Mouse (Mus musculus) left cerebral cortex, postnatal 14 days (tissue): ENCODE results near the gene Dnah17. TPM values are rescaled to one million over a fixed set of nuclear protein-coding genes. Genes with fewer than 3 reads are reported as not detected.

Experiments
- DNase-seq, 2 experiments: peaks; one replicate each; pipeline ENCODE4 v3.0.0; 2021 to 2022; ENCODE audit warnings: low spot score in 2 of 2, mixed read lengths in 1 of 2
- intact Hi-C: fragments of 180-260 bp; cut with DNase I; formaldehyde crosslinking; loops from one replicate; pipeline ENCODE4 v1.15.1; 2025
- total RNA-seq, 2 experiments: library from RNA; stranded (reverse); gene quantifications; 2 replicates each; pipeline ENCODE4 v1.2.3; 2021

Dnah17 gene
- total RNA-seq, 2 experiments from 2014 or later: 0.08 to 0.33 TPM

DNA sequence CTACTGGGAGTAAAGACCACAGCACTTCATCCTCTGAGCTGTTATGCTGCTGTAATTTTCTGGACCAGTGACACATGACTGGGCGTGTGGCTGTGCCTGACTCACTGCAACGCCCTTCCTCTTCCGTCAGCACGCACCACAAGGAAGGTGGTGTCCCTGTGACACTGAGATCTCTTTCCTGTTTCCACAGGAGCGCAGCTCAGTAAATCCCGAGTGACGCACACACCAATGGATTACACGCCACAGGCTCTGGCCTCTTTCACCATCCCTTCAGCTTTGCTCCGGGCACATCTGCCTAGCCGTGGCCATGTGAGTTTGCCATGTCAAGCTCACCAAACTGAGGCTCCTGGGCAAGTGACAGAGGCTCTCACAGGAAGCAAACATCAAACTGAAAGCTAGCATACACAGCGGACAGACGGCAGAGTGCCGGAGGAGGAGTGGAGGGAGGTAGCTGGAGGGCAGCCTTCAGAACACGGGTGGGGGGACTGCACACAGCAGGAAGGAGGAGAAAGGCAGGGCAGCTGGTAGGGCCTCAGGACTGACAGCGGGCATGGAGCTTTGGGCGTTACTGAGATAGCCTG is 15.4 kb upstream of the Dnah17 start:
- intact Hi-C loops: no loop called here

DNA sequence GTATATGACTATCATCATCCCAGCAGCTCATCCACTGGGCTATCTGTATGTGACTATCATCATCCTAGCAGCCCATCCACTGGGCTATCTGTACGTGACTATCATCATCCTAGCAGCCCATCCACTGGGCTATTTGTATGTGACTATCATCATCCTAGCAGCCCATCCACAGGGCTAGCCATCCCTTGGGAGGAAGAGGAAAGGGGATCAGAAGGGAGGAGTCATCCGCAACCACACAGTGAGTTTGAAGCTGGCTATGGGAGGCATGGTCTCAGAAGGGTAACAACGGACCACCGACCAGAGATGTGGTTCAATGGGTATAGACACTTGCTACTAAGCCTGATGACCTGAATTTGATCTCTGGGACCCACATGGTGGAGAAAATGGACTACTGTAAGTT is 14.7 kb upstream of the Dnah17 start:
- no peak for DNase-seq

More for the DNA sequence above, 15.4 kb upstream of the Dnah17 start:
- DNase-seq: no peak

DNA sequence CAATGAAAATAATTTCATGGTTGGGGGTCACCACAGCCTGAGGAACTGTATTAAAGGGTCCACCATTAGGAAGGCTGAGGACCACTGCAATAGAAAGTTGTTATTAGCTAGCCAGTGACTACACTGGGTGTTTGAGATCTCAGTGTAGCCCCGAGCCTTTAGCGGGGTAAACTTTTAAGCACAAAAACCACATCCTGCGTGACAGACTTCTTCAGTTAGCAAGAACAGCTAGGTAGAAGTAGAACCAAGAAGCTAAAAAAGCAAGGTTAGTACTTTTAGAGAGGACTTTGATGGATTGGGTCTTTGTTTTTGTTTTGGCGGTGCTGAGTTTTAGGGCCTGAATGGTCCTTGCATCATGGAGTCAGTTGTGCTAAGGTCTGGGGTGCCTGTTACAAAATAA is 13.3 kb upstream of the Dnah17 start:
- DNase-seq: no peak
- intact Hi-C loops: no loop called here

More for the DNA sequence above, 14.7 kb upstream of the Dnah17 start:
- intact Hi-C loops: no loop called here

DNA sequence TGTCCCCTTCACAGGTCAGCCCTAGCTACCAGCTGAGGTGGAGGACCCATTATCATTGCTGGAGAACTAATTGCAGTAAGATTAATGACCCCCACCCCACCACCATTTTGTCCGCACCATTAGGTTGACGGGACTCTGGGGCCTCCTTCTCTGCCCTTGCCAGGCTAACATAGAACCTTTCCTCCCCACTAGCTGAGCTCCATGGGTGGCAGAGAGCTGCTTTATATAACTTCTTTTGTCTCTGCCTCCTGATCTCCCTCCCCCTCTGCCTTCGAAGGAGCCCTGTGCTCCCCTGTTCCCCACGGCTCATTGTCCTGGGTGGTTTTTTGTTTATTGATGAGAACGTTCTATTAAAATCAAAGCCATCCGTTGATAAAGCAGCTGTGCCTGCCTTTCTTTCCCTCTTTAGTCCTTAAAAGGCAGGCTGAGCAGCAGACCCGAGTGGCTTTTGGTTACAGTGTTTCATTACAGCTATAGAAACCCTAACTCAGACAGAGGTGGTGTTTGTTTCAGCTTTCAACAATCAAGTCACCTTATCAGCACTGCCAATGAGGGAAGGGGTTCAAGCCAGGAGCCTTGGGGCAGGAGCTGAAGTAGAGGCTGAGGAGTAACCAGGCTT is 12.2 kb upstream of the Dnah17 start:
- intact Hi-C loops: no loop called here

DNA sequence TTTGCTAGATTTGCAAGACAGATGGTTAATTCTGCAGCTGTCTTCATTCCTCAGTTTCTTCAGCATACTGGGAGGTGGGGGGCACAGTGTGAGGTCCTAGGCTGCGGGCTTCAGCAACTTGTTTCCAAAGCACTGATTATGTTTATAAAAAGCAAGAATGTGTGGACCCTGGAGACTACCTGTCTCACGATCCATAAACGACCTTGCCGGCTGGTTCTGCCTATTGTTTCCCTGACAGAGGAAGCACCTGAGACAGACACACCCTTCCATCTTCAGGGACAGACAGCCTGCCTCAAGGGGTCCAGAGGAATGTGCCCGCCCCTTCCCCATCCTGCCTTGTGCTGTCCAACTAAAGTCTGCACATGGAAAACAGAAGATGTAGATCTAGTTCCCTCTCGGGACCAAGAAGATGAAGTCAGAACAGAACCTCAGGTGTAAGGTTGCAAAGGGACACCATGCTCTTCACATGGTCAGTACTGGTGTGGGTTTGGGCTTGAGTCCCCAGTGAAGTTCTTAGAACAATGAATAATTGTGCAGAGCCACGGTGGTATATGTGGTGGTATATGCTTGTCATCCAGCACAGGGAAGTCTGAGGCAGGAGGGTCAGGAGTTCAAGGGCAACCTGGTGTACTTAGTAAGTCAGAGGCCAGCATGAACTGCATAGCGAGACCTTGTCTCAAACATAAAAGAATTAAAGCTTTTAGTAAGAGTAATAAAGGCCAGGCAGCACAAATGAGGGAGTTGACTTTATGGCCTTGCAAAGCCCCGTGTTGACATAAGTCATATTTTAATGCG is 10.5 kb upstream of the Dnah17 start:
- no peak for DNase-seq
- intact Hi-C loops: no loop called here

More for the DNA sequence above, 12.2 kb upstream of the Dnah17 start:
- no peak for DNase-seq

DNA sequence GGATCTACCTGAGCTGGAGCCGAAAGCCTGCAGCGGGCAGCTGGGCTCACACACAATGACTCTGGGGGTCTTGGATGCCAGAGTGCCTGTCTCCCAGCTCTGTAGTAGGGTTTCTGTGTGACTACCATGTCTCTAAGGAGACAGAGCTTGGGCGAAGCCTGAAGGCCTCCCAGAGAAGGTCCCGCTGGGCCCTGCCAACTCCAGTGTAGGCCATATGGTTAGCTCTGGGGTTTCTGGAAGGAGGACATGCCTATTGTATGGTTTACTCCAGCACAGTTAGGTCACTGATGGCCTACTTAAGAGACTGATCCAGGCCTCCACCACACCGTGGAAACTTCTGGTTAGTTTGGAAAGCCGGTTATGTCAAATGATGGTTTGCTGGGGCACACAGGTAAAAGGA is 7.9 kb upstream of the Dnah17 start:
- intact Hi-C loops: no loop called here
- no peak for DNase-seq

DNA sequence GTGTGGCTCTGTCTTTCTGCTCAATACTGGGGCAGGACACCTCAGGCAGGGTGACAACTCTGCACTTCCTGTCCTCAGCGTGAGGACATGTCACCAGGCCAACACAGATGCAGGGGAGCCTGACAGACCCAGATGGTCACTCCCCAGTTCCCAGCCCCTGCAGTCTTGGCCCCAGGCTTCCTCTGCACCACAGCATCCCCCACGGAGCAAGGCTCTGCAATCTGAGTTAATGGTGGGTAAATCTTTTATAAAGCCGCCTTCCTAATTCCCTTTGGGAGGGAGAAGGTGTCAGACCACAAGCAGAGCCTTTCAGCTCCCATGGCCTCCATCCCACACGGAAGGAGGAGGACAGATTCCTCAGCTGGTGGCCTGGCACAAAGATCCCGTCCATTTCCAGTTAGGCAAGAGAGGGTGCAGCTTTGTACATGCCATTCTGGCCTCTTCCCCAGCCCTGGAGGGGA is 5.8 kb upstream of the Dnah17 start:
- intact Hi-C loops: no loop called here
- no peak for DNase-seq

DNA sequence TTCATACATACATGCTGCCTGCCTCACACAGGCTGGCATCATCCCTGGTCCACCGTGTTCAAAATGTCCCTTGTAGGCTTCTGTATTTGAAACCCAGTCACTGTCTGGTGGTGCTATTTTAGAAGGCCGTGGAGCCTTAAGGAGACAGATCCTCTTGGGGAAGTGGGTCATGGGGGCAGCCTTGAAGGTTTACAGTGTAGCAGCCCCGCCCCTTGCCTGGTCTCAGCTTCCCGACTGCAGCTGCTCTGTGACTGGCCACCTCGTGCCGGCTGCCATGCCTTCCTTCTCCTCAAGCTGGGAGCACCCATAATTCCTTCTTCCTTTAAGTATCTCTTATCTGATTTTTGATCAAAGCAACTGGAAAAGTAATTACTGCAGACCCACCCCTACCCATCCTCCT is 4.8 kb upstream of the Dnah17 start:
- intact Hi-C loops: no loop called here
- DNase-seq: no peak

DNA sequence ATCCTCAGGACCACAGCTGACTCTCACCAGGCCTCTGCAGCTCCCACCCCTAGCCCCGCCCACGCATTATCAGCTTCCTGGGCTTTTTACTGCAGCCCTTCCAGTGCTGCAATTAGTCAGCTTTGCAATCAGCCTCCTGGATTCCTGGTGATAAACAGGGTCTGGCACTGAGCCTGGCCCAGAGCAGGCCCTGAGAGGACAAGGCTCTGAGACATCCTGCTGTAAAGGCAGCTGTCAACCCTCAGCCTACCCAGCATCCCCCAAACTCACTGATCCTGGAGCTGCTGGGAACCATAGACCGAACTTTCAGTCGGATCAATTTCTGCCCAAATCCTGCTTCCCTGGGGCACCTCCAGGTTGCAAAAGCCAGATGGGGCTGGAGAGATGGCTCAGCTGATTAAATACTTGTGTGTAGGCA is 3.3 kb upstream of the Dnah17 start:
- DNase-seq: peak in 1 of 2 experiments; percentile 30
- intact Hi-C loops: no loop called here

DNA sequence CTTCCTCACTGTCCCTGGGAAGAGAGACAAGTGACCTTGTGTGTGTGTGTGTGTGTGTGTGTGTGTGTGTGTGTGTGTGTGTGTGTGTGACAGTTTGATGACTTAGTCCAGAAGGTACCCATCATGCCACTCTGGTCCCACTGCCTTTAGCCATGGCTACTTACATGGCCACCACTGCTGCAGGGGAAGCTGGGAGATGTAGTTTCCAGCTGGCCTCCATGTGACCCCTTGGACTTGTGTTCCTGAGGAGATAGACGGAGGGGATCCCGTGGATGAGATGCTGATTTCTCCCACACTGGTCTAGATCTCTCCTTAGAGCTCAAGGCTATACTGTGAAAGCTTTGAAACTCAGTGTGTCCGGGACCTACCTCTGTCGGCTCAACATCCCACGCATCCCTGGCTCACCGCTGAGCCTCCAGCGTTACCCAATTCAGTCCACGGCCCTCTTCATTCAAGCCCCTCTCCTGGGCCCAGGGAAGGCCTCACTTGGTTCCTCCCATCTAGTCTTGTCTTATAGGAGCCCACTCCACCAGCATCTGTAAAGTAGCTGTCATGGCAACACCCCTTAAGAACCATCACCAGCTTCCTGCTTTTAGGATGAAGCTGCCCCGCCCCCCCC is 2.8 kb upstream of the Dnah17 start:
- DNase-seq: peak in 1 of 2 experiments; percentile 58
- intact Hi-C loops: no loop called here

DNA sequence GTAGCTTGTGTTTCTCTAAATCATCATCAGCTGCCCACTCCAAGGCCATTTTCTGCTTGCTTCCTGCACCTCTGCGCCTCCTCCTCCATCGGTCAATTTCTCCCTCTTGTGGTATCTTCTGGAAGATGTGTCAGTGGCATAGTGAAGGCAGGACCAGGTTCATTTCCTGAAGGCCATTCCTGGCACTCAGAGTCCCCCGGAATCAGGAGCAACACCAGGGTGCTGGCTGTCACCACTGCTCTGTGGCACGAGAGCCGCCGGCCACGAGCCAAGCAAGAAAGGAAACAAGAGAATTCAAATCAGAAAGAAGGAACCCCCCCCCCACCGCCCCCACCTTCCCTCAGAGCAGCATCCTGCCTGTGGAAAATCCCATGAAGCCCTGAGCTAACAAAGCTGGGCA is 1.7 kb upstream of the Dnah17 start:
- intact Hi-C loops: no loop called here

DNA sequence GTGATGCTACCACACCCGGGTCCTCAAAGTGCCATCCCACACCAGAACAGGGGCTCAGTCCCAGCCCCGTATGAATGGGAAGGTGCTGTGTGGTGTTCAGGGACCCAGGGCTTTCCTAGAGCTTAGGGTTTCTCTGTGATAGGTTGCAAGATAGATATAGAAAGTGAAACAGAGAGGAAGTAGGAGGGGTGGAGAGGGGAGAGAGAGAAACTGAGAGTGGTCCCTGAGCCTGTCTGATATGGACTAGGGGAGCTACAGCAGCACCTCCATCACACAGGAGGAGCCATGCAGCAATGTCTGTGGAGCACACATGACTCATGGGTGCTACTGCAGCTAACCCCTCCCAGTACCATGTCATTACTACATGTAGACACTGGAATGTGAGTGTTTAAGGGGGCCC is 622 bp downstream of the Dnah17 start:
- no peak for DNase-seq
- intact Hi-C loops: no loop called here

More for the DNA sequence above, 1.7 kb upstream of the Dnah17 start:
- DNase-seq: no peak

DNA sequence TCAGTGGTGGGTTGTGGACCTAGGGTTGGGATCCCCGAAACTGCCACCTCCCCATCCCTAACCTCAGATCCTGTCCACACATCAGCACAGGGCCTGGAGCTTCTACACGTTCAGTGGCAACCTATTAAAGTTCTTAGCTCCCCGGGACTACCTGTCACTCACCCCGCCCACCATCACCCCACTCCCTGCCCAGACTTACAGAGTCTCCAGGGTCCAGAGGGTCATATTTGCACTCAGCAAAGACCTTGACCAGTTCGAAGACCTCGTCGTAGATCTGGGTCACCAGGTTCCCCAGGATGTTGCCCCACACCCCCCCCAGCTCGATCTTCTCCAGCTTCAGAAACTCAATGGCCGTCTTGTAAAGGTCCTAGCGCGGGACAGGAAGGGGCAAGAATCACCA is 8.8 kb downstream of the Dnah17 start:
- intact Hi-C loops: no loop called here
- no peak for DNase-seq

DNA sequence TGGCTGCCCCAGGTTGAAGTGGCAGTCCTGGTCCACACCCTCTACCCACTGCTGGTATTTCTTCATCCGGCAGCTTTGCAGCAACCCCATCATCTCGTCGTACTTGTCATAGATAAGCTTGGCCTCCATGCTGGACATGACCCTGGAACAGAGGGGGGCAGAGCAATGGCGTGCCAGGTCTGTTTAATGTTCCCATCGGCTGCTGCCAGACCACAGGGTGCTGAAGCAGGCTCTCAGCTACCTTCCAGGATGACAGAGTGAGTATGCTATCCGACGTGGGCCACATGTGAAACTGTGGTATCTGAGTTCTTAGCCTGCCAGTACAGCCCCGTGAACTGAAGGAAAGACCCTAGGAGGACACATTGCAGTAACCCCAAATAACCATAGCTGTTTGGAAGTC is 11.7 kb downstream of the Dnah17 start:
- intact Hi-C loops: no loop called here
- DNase-seq: no peak

DNA sequence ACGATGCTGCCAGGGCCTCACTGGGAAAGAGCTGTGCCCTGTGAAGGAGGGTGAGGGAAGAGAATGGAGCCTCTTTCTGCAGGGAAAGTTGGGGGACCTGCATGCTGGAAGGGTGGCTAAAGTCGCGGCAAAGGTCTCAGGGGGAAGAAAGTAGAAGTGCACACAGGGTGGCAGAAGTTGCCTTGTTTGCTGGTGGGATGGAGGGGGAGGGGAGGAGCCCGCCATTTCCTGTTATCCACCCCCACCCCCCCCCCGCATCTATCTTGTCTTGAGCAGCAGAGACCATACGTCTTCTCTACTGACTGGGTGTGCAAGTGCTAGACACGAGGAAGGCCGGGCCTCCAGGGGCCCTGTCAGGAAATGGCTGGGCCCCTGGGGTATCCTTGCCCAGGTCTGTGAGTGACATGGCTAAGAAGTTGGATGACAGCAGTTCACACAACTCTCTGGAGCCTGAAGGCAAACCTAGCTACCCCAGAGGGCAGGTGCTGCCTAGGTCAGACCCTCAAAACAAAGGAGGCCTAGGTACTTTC is 15.8 kb downstream of the Dnah17 start:
- DNase-seq: no peak
- intact Hi-C loops: no loop called here

DNA sequence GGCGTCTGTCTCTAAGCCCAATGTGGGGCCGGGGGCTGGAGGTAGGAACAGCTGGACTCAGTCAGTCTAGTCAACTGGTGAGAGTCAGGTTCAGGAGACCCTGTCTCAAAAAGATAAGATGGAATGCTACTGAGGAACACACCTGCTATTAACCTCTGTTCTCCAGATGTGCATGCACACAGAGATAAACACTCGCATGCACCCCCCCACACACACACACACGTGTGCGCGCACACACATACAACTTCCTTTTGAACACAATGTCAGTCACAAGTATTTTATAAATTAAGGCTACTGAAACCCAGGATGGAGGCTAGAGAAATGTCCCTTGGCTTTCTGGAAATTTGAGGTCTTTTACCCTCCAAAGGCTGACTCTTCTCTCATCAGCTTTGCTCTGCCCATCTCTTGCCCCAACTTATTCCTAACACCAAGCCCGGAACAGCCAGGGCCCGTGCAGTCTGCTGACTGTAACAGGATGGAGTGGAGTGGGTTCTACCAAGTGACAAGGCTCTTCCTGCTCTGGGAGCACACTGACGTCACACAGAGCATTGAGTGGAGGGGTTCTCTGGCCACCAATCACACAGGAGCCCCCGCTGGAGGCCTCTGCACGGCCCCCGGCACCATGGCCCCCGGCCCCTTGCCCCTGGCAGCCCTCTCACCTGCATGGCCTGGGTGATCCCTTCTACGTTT is 16.8 kb downstream of the Dnah17 start:
- intact Hi-C loops: no loop called here
- DNase-seq: no peak

DNA sequence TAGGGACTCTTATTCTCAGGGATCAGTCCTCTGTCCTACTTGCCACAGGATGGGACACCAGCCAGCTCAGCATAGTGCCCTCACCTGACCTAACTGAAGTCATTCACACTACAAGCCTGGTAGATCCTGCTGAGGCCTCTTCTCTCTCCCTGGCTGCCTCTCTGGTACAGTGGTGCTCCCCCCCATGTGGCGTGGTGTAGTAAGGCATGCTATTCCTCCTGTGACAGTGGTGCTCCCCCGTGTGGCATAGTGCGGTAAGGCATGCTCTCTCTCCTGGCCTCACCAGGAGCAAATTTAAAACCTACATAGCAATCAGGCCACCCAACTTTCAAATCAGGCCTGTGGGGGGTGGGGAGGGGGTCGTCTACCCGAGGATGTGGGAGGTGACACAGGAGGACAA is 26.4 kb downstream of the Dnah17 start:
- DNase-seq: peak; percentile 85 to 90
- intact Hi-C loops: loop anchor here (5.0 kb wide), 1 partner anchor 118 kb away; no protein-coding TSS in a partner anchor

DNA sequence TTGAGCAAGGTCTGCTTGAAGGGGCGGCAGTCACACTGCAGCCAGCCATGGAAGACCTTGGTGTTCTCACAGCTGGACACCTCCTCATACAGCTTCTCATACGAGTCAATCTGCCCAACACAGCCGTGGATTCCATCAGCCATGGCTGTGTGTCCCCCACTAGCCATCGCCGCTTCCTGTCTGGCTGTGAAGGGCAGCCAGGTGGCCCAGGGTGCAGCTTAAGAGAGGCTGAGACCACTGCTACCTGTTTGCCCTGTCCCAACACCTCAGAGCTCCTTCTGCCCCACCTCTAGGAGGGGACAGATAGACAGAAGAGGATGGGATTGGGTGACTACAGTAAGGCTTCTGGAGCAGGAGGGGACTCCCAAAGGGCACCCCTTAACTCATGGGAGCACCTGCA is 27.1 kb downstream of the Dnah17 start:
- intact Hi-C loops: loop anchor here (2.0 to 5.0 kb wide), 2 partner anchors 119 to 233 kb away; no protein-coding TSS in a partner anchor

DNA sequence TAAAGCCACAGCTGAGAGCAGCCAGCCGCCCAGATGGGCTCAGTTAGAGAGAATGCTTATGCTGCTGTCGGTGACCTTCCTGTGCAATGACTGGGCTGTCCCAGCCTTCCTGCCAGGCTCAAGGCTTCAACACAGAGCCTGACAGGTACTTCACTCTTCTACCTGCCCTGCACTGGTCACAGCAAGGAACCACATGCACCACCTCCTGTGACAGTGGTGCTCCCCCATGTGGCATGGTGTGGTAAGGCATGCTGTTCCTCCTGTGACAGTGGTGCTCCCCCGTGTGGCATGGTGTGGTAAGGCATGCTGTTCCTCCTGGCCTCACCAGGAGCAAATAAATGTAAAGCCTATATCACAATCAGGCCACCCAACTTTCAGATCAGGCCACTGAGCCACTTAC is 27.6 kb downstream of the Dnah17 start:
- DNase-seq: peak; percentile 89 to 92
- intact Hi-C loops: loop anchor here (2.0 to 5.0 kb wide), 2 partner anchors 119 to 232 kb away; no protein-coding TSS in a partner anchor

More for the DNA sequence above, 27.1 kb downstream of the Dnah17 start:
- no peak for DNase-seq
